Mouse (Mus musculus) cerebellum, adult 2 months (tissue): ENCODE measurements at regions not wholly inside any gene's neighbourhood (a gene's known extent, or its start where the extent isn't known, plus 50 kb on each side); places are given as distances from the start of the nearest gene placed in this dataset.

Source experiments
- DNase-seq, 2 experiments: peaks; one replicate each; pipeline ENCODE4 v3.0.0; 2021
- H3K27ac ChIP-seq: fragments of 200-500 bp; 2 replicates; pipeline ENCODE4 v1.5.1; 2012; ENCODE audit warnings: low read length, control low read depth, inconsistent platforms; ENCODE audit not compliant: insufficient read depth
- H3K27me3 ChIP-seq: fragments of 200-500 bp; 2 replicates; pipeline ENCODE4 v1.6.1; 2012; ENCODE audit warnings: inconsistent platforms, mild to moderate bottlenecking, low read length, moderate library complexity; ENCODE audit not compliant: control insufficient read depth, insufficient read depth
- H3K4me1 ChIP-seq: fragments of 200-500 bp; 2 replicates; pipeline ENCODE4 v1.6.1; 2011; ENCODE audit warnings: low read length; ENCODE audit not compliant: control insufficient read depth, insufficient read depth
- H3K4me3 ChIP-seq: fragments of 200-500 bp; replicated peaks from 2 replicates; pipeline ENCODE3; 2011; ENCODE audit warnings: mild to moderate bottlenecking, low read depth, low read length, control low read depth; ENCODE audit not compliant: insufficient read depth
- CTCF ChIP-seq: fragments of 200-500 bp; IDR thresholded peaks from 2 replicates; pipeline ENCODE4 v1.5.1; 2011; ENCODE audit warnings: low read depth, mild to moderate bottlenecking, control low read depth, low read length, moderate library complexity, borderline replicate concordance; ENCODE audit not compliant: insufficient read depth
- POLR2A ChIP-seq: fragments of 200-500 bp; IDR thresholded peaks from 2 replicates; pipeline ENCODE4 v1.6.1; 2011; ENCODE audit warnings: low read length, control low read depth, borderline replicate concordance; ENCODE audit not compliant: insufficient read depth
- WGBS: fragments of 180-500 bp; shearing (Covaris S2); methylation state at CpG from one replicate; pipeline ENCODE4 v1.1.7; 2018; 5-methylcytosine and 5-hydroxymethylcytosine counted together

DNA sequence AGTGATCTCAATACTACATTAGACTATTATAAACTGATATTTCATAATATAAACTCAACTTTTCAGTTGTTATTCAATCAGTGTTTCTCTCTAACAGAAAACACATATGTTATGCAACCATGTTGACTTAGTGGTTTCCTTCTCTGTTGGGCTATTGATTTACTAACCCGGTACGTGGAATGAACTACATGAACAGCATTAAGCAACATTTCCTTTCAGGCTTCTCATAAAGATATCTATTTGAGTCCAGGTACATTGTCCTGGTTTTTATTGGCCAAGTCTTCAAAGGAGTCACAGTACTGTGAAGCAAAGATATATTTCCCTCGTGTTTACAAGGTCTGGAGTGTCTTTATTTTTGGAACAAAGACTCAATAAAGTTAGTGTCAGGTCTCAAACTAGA, 173.1 kb upstream of the Ufl1 start:
- TF ChIP-seq POLR2A (no peak), CTCF (no peak)
- Histone ChIP-seq H3K4me3 (no peak overlapping the region), H3K27me3 (no peaks in the 10 kb centered on the region), H3K4me1 (no peaks in the 10 kb centered on the region), H3K27ac (no peak overlapping the region)
- DNase-seq = no peak
- 80% methylated on average over 3 of the region's 3 CpGs for WGBS

DNA sequence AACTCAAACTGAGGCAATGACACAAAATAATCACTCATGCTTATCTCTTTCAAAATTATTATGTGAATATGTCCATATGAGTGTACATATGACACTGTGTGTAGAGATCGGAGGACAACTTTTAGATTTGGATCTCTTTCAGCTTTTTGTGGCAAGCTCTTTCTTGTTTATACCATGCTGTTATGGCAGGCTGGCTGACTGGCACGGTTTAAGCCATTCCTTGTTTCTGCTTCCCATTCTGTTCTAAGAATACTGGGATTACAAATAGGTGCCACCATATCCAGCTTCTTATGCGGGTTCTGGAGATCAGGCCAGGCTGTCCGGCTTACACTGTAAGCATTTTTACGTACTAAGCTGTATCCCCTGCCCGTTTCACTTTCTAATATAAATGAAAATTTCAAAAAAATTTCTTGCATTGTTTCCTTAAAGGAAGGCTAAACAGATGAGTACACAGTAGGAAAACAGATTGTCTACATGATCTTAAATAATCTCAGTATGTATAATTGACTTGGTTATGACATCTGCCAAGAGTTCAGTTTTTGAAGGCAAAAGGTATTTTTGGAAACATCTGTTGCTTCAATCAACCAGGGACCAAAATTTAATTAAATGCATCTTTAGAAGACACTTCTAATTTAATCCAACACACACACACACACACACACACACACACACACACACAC, 171.6 kb upstream of the Ufl1 start:
- H3K27ac ChIP-seq = no peak overlapping the region
- no peak overlapping the region for H3K4me3 ChIP-seq
- no peaks in the 10 kb centered on the region for H3K4me1 ChIP-seq
- no peak for TF ChIP-seq POLR2A
- no peak for DNase-seq
- 30% methylated on average over 6 of the region's 6 CpGs for WGBS
- no peaks in the 10 kb centered on the region for H3K27me3 ChIP-seq

DNA sequence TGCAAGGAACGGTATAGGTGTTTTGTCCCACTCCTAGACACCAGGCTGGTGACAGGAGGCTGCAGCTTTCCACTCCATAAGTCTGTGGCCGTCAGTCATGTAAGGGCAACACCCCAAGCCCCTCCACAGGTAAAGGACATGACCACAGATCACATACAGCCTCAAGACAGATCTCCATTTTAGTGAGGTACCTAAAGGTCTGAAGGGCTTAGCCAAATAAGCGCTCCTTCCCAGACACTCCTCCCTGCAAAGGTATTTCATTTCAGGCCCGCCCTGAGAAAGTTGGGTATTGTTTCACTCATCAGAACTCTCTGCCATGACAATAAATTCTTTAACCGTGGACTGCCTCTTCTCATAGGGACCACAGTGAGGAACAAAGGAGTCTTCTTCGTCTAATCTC, 170.2 kb upstream of the Ufl1 start:
- no peaks in the 10 kb centered on the region for H3K27me3 ChIP-seq
- DNase-seq = no peak
- H3K27ac ChIP-seq = no peak overlapping the region
- H3K4me1 ChIP-seq = no peaks in the 10 kb centered on the region
- no peak overlapping the region for H3K4me3 ChIP-seq
- WGBS = 85% methylated on average over 6 of the region's 6 CpGs
- TF ChIP-seq CTCF (no peak), POLR2A (no peak)

DNA sequence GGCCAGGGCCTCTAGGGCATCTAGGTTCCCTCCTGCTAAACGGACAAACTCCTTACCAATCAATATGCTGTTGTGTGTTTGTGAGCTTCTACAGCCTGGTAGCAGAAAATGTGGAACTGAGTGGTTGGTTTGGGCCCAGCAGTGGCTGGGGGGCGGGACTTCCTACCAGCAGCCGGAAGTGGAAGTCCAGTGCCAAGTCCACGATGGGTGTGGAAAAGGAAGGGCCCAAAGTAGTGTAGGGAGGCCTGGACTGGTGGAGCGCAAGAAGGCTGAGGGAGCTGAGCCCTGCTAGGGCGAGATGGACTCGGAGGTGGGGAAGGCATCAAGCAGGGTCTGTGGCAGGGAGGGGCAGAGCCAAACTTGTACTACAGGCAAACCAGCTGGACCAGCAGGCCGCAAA, 150.6 kb upstream of the Ufl1 start:
- DNase-seq = no peak
- 87% methylated on average over 8 of the region's 8 CpGs for WGBS
- no peak overlapping the region for H3K27ac ChIP-seq
- no peak overlapping the region for H3K4me3 ChIP-seq
- TF ChIP-seq CTCF = no peak
- TF ChIP-seq POLR2A = no peak
- H3K4me1 ChIP-seq = no peaks in the 10 kb centered on the region
- no peaks in the 10 kb centered on the region for H3K27me3 ChIP-seq

DNA sequence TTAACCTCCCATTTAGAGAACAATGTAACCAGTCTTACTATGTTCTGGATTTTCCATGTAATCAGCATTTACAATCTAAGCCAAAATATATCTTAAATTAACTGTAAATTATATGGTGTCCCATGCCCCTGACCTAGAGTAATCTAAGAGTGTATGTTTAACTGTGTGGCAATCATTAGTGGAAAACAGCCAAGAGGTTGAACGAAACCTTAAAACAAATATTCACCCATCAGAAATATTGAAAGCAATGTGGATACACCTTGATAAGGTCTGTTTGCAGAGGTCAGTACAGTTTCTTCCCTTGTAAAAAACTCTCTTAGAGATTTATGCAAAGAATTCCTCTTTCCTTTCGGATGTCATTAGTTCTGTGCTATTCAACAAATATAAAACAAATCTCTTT, 134.7 kb upstream of the Ufl1 start:
- WGBS = 60% methylated on average over 2 of the region's 2 CpGs
- TF ChIP-seq CTCF = no peak
- TF ChIP-seq POLR2A = no peak
- Histone ChIP-seq H3K4me3 (no peak overlapping the region), H3K27me3 (no peaks in the 10 kb centered on the region), H3K27ac (no peak overlapping the region), H3K4me1 (no peaks in the 10 kb centered on the region)
- no peak for DNase-seq

DNA sequence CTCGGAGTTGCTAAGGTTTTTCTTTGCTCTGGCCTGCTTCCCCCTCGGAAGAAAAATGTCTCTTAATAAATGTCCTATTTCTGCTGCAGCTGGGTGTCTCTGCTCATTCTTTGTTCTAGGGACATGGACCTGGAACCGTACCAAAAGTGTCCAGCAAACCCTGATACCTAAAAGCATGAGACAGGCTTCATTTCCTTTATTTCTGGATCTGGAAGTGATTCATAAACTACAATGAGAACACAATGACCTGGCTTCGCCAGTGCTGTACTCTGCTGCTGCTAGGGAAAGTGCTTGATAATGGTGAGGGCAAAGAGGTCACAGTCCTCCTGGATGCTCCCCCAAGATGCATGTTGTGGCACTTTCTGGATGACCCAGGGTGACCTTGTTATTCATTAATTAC, 128.8 kb upstream of the Ufl1 start:
- Histone ChIP-seq H3K27ac (no peak overlapping the region), H3K4me1 (no peaks in the 10 kb centered on the region)
- WGBS = 43% methylated on average over 4 of the region's 4 CpGs

DNA sequence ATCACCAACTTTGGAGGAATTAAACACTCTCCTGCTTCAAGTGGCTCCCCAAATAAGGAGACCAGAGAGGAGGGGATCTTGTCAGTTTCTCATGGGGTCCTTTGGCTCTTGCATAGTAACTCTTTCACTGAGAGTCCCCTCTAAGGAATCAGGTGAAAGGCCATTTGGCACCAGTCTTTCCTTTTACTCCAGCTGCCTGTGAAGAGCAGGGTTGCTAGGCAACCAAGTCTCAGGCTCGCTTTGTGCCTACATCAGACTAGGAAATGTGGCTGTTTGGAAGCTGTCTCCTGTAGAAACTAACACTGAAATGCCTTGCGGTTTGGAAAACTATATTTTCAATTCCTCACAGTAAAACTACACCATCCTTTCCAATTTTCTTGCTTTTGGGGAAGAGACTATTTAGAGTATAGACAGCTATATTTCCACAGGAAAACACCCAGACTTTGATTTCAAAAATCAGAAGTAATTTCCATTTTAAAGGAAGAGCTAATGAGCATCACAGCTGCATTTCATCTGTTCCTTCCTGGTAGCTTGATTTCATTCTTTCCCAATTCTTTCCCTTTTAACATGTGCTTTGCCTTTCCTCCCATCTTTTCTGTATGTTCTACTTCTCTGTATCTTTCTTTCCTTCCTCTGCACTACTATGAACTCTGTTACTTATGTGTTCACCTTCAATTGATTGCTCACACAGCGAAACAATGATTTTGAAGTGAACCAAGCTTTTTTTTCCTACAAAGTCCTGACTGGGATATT, 127.3 kb upstream of the Ufl1 start:
- 31% methylated on average over 3 of the region's 3 CpGs for WGBS
- Histone ChIP-seq H3K4me3 (no peak overlapping the region), H3K4me1 (no peaks in the 10 kb centered on the region), H3K27ac (no peak overlapping the region), H3K27me3 (no peaks in the 10 kb centered on the region)
- DNase-seq = peak in 1 of 2 experiments; percentile 22
- TF ChIP-seq POLR2A (no peak), CTCF (no peak)

More for the DNA sequence above, 128.8 kb upstream of the Ufl1 start:
- no peak for TF ChIP-seq POLR2A
- TF ChIP-seq CTCF = no peak
- no peak overlapping the region for H3K4me3 ChIP-seq
- no peak for DNase-seq
- H3K27me3 ChIP-seq = no peaks in the 10 kb centered on the region

DNA sequence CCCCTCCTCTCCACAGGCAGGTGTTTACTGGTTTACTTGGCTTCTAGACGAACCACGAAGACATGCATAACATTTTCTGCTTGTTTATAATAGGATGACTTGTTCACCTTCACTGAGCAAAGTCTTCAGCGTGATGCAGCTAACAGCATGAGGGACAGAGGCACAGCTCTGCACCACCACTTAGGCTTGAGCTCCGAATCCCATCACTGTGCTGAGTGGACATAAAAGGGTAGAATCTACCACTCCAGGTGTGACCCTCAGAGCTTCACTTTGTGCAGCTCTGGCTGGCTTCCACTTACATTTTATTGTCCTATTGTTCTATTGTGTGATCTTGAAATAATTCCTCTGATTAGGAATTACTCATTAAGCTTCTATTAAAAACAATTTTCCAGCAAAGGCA, 126.2 kb upstream of the Ufl1 start:
- no peak for DNase-seq
- Histone ChIP-seq H3K4me3 (no peak overlapping the region), H3K27ac (no peak overlapping the region), H3K4me1 (no peaks in the 10 kb centered on the region), H3K27me3 (no peaks in the 10 kb centered on the region)
- WGBS = 21% methylated on average over 4 of the region's 4 CpGs
- TF ChIP-seq CTCF = no peak
- TF ChIP-seq POLR2A = no peak
